Mouse (Mus musculus) retina, adult 2 months (tissue): ENCODE measurements around the gene Sphk1.
A peak's percentile ranks its signal among the peaks of the same experiment; 100 is the strongest.
"Not testable (repeated sequence)": the region's sequence is repeated elsewhere in the genome, so short reads cannot be mapped to it uniquely, and the experiment has no call there.

Source experiments
- DNase-seq: peaks from one replicate; pipeline ENCODE4 v3.0.0-alpha.2; 2012; ENCODE audit warnings: low read depth, low spot score

The Sphk1 gene

GRCm38 (mm10) chr11:116530187-116531147 is at the start of gene Sphk1:
Gene Sphk1 (plus strand): TSS chr11:116530925.
- DNase-seq: no peak

DNA sequence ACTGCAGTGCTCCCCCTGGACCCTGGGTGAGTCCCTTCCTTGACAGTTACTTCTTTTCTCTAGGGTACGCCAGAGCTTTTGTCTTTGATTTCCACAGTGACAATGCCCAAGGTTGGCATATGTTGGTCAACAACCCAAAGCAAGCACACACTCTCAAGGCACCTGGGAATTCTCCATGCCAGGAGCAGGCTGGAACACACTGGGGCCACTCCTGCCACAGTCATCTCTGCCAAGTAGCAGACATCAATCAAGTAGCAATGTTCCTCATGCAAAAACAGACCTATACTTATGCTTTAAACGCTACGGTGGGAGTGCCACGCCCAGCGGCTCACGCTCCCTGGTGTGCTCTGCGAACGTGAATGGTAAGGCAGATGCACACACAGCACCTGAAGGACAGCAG is 49.8 kb upstream of the Sphk1 start:
- no peak for DNase-seq

GRCm38 (mm10) chr11:116481776-116482175 is 48.9 kb upstream of the Sphk1 start:
- no peak for DNase-seq

DNA sequence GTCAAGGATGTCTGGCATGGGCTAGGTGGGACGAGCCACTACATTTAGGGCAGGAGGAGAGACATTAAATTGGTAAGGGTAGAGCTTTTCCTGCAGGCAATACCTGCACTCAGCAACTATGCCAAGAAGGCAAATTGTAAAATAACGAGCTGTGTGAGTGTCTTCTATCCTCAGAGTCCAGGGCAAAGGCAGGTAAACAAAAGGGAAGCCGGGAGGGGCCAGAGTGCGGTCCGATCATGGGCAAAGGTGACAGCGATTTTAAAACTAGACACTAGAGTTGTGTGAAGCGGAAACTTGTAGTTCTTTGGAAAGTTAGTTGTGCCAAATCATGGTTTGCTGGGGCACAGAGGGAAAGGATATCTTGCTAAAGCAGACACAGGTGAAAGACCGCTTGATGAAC is 46.5 kb upstream of the Sphk1 start:
- DNase-seq: no peak

- DNase-seq: no peak
Observed at GRCm38 (mm10) chr11:116488207-116488606, 42.5 kb upstream of the Sphk1 start.

GRCm38 (mm10) chr11:116488693-116489375 is 41.9 kb upstream of the Sphk1 start:
- DNase-seq: no peak

GRCm38 (mm10) chr11:116489771-116490231 is 40.9 kb upstream of the Sphk1 start:
- no peak for DNase-seq

DNA sequence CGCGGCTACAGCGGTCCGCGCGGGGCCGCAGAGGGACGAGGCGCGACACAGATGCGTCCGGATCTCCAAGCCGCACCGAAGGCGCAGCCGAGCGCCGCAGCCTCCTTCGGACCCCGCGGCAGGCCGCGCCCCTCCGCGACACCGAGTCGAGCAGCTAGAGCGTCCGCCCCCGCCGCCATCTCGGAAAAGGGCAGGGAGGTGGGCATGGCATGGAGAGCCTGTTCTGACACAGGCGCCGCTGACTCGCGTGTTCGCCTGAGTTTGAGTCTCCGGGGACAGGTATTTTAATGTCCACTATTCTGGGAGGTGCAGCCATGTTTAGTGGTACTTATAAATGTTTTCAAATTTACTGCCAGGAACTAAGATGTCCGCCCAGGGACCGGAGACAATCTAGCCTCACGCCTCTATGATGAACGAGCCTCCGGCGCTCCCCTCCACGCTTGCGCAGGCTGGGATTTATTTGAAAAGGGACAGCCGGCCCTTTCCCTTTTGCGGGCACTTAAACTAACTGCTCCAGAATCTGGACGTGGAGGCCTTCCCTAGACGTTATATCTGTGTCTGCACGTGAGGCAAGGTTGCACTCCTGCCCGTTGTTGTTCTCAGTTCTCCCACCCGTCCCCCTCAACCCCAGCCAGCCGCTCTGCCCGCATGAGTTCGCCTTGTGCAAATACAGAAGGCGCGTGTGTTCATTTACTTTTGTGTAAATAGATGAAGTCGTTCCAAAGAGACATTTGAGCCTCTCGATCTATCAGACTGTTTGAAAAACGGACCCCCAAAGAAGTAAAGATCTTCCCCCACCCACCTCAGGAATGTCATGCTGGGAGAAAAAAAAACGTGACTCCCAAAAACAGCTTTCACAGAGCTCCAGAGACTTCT is 40.3 kb upstream of the Sphk1 start:
- peak; percentile 91 for DNase-seq

DNA sequence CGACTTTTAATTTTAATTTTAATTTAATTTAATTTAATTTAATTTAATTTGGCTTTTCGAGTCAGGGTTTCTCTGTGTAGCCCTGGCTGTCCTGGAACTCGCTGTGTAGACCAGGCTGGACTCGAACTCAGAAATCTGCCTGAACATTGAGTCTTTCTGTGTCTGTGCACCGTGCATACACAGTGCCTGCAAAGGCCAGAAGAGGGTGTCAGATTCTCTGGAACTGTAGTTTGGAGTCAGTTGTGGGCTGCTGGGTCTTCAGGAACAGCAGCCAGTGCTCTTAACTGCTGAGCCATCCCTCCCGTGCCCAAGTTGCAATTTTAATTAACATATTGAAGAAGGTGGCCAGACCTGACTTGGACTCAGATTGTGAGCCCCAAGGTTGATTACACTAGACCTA is 39.4 kb upstream of the Sphk1 start:
- DNase-seq: no peak

DNA sequence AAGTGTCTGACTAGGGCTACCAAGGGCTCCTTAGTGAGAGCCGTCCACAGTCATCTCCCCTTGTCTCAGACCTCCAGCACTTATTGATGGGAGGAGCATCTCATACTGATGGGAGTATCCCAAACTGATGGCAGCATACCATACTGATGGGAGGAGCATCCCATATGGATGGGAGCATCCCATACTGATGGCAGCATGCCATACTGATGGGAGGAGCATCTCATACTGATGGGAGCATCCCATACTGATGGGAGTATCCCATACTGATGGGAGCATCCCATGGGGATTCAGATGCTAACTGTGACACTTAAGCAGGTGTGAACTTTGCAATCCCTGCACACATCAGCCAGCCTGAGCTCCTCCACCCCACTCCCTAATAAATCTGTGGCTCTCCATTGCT is 38.2 kb upstream of the Sphk1 start:
- not testable (repeated sequence) for DNase-seq

DNA sequence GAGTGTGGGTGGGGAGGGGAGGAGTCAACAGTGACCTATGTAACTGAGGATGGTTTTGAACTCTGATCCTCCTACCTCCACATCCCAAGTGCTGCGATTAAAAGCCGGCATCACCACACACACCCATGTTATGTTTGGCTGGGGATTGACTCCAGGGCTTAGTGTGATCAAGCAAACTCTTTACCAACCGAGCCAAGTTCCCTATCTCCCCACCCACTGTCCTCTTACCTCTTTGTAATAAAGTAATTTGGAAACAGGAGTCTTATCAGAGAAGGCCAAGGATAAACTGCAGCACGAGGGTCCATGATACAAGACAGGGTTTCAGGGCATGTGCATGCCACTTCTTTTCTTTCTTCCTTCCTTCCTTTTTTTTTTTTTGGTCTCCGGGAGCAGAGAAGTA is 37.5 kb upstream of the Sphk1 start:
- no peak for DNase-seq

DNA sequence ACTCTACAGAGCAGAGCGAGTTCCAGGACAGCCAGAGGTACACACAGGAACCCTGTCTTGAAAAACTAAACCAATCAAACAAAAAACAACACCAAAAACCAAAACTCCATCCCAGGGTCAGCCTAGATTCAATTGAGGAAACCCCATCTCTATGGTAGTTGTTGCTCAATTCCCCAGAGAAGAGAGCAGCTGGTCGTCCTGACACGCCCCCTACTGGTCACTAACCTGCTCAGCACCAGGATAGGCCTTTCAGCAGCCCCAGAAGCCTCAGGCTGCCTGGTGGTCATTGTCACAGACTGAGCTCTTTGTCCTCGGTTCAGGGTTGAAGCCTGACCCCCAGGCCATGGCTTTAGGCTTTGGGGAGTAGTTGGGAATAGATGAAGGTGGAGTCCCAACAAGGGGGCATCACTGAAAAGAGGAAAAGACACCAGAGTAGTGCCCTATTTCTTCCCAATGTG is 36.9 kb upstream of the Sphk1 start, which contains the start of gene Prpsap1:
TSS of gene Prpsap1 (minus strand) at position 408 of the 458 bp plus-strand sequence.
- no peak for DNase-seq

- no peak for DNase-seq
Observed at GRCm38 (mm10) chr11:116494474-116495174, 36.1 kb upstream of the Sphk1 start.

DNA sequence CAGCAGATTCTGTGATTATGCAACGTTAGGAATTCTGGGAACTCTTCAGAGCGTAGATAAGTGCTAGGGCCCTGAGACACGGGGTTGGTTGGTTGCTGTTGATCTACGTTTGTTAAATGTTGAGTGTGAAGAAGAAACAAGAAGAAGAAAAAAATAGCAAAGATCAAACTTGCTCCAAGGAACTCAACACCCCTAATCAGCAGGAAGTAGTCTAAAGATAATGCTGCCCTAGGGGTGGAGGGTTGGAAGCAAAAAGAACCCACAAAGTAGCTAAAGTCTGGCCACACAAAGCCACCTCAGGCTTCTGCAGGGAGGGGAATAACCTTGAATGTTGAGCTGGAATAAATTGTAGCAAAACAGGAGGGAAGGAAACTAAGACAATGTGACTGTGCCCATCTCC is 33.4 kb upstream of the Sphk1 start:
- DNase-seq: no peak

DNA sequence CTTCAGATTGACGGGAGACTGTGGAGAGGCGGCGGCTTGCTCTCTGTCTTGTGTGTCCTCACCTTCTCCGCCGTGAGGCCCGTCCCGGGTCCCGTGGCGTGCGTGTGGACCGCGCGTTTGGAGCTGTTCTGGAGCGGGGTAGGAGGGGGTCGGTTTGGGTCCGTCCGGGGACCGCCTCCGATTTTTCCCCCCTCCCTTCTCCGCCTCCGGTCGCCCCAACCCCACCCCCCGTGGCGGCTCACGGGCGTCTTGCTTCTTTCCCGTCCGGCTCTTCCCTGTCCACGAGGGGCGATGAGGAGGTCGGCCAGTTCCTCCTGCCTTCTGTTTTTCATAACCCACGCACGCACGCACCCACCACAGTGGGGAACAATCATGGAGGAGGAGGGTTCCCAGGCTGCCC is 32.1 kb upstream of the Sphk1 start:
- no peak for DNase-seq

DNA sequence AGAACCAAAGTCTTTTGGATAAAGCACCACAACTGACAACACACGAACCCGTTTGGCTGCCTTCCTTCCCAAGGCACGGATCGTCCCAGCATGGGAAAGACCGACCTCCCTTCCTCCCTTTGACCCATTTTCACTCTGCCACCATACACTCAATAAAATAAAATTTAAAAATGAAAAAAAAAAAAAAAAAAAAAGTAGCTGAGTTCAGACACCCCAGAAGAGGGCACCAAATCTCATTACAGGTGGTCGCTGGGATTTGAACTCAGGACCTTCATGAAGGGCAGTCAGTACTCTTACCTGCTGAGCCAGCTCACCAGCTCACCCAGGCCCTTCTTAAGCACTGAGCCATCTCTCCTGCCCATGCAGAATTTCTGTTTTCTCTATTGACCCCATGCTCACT is 31.7 kb upstream of the Sphk1 start:
- DNase-seq: no peak

- peak; percentile 45 for DNase-seq
Observed at GRCm38 (mm10) chr11:116501005-116501746, 29.5 kb upstream of the Sphk1 start.

DNA sequence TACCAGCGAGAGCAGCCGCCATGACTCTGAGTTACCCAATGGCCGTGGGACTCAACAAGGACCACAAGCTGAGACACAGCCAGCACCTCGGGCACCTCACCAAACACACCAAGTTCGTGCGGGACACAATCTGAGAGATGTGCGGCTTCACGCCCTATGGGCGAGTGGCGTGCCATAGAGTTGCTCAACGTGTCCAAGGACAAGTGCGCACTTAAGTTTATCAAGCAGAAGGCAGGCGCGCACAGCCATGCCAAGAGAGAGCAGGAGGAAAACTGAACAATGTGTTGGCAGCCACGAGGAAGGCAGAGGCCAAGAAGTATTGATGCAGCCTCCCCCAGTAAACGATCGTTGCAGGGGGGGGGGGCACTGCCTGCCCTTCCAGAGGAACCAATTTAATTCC is 26.2 kb upstream of the Sphk1 start:
- DNase-seq: no peak

- no peak for DNase-seq
Observed at GRCm38 (mm10) chr11:116505573-116505972, 25.2 kb upstream of the Sphk1 start.
